Mouse (Mus musculus) urinary bladder, postnatal 10 days (tissue): ENCODE measurements around the gene Zfp457.
"Not testable (repeated sequence)": the region's sequence is repeated elsewhere in the genome, so short reads cannot be mapped to it uniquely, and the experiment has no call there.

Source experiments
- DNase-seq: peaks from one replicate; pipeline ENCODE4 v3.0.0; 2022; ENCODE audit warnings: low spot score

Zfp457 gene

GRCm38 (mm10) chr13:67305822-67306672 is at the start of gene Zfp457:
Zfp457 (minus strand) TSS chr13:67306485.
- DNase-seq: peak; percentile 38

GRCm38 (mm10) chr13:67351854-67352253 is 45.6 kb upstream of the Zfp457 start:
- no peak for DNase-seq

GRCm38 (mm10) chr13:67343422-67343821 is 37.1 kb upstream of the Zfp457 start:
- DNase-seq: no peak

GRCm38 (mm10) chr13:67332877-67333276 is 26.6 kb upstream of the Zfp457 start:
- DNase-seq: no peak

- DNase-seq: peak; percentile 24
Observed at GRCm38 (mm10) chr13:67332019-67332724, 25.9 kb upstream of the Zfp457 start, which contains the start of gene Zfp595. Zfp595 (minus strand) TSS chr13:67332570.

- no peak for DNase-seq
Observed at GRCm38 (mm10) chr13:67306718-67307117, 433 bp upstream of the Zfp457 start.

- no peak for DNase-seq
Observed at GRCm38 (mm10) chr13:67278314-67278713, 28.0 kb downstream of the Zfp457 start, which contains the start of gene Zfp458. Zfp458 (minus strand) TSS chr13:67278466.

- not testable (repeated sequence) for DNase-seq
Observed at GRCm38 (mm10) chr13:67269383-67270065, 36.8 kb downstream of the Zfp457 start.

- DNase-seq: no peak
Observed at GRCm38 (mm10) chr13:67268568-67269369, 37.5 kb downstream of the Zfp457 start.
